Mouse (Mus musculus) monocyte, adult 2 months (primary cell): ENCODE data around the gene Hist2h3c2.
A peak's percentile ranks its signal among the peaks of the same experiment; 100 is the strongest.
"Not testable (repeated sequence)": the region's sequence is repeated elsewhere in the genome, so short reads cannot be mapped to it uniquely, and the experiment has no call there.

Experiments
- DNase-seq, 2 experiments: peaks; one replicate each; pipeline ENCODE4 v3.0.0; 2022; ENCODE audit warnings: low spot score in 2 of 2, low read depth in 1 of 2

The Hist2h3c2 gene

GRCm38 (mm10) chr3:96238954-96239793, at the start of gene Hist2h3c2:
Hist2h3c2 (minus strand) TSS chr3:96239127.
- not testable (repeated sequence) for DNase-seq

DNA sequence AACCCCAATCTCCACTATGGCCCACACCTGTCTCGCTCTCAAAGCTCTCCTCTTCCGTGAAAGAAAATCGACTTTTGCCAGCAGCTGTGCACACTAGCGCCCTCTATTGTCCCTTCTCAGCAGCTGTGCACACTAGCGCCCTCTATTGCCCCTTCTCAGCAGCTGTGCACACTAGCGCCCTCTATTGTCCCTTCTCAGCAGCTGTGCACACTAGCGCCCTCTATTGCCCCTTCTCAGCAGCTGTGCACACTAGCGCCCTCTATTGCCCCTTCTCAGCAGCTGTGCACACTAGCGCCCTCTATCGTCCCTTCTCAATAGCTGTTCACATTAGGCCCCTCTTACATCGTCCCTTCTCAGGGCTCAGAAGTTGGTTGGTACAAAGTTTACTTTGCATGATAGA, 48.4 kb upstream of the Hist2h3c2 start:
- not testable (repeated sequence) for DNase-seq

DNA sequence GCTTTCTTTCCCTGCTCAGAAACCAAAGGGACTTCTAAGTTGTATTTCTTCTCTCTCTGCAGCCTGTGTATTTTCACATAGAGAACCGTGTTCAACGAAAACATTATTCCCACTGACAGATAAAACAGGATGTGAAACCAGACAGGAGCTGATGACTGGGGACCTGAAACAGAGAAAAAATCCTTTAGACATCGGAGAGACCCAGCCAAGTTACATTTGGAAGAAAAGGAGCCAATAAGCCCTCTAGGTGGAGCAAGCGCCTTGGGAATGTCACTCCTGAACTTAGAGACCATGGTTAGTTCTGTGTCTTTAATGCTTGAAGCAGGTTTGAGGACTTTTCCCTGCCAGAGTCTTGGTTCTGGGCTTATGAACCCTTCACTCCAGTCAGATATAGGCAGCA, 45.5 kb upstream of the Hist2h3c2 start:
- no peak for DNase-seq

DNA sequence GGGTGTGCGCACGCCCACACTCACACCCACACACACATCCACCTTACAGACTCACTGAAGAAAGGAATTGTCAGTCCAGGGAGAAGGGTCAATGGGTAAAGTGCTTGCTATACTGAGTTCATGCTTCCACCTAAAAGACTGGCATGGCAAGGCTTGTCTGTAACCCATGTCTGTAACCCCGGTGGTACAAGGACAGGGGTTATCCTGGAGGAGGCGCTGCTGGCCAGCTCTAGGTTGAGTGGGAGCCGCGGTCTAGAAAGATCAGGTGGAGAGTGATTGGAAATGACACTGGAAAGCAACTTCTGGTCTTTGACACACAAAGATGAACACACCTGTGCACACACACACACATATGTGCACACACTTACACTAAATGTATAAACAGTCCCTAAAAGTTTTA, 41.7 kb upstream of the Hist2h3c2 start:
- DNase-seq = no peak

- peak; percentile 73 to 85 for DNase-seq
These were observed 39.1 kb upstream of the Hist2h3c2 start for GRCm38 (mm10) chr3:96277800-96278624.

DNA sequence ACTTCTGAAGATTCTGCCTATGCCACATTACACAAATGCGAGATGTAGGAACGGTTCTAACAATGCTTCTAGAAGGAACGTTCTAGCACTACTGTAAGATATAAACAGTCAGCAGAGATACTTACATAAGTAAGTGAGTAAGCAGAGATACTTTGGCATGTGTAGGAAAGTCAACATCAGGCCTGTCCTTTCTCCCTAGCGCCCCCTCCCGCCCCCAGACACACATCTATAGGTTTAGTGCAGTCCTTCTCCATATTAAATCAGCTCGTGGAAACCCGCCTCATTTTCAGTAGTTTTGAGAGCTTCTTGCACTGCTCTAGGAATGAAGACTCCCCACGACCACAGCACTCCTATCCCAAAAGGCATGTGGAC, 38.5 kb upstream of the Hist2h3c2 start:
- DNase-seq = peak in 1 of 2 experiments; percentile 30

- DNase-seq = no peak
These were observed 34.9 kb upstream of the Hist2h3c2 start for GRCm38 (mm10) chr3:96273591-96274465.

GRCm38 (mm10) chr3:96269511-96270474, 30.9 kb upstream of the Hist2h3c2 start, which contains the start of gene Hist2h2bb:
Hist2h2bb (plus strand) TSS chr3:96269752.
- peak; percentile 77 to 84 for DNase-seq

GRCm38 (mm10) chr3:96268776-96269378, 29.9 kb upstream of the Hist2h3c2 start:
- not testable (repeated sequence) for DNase-seq

GRCm38 (mm10) chr3:96268051-96268775, 29.3 kb upstream of the Hist2h3c2 start, which contains the start of gene Hist2h3b:
Hist2h3b (plus strand) TSS chr3:96268654.
- peak in 1 of 2 experiments; percentile 59 for DNase-seq

DNA sequence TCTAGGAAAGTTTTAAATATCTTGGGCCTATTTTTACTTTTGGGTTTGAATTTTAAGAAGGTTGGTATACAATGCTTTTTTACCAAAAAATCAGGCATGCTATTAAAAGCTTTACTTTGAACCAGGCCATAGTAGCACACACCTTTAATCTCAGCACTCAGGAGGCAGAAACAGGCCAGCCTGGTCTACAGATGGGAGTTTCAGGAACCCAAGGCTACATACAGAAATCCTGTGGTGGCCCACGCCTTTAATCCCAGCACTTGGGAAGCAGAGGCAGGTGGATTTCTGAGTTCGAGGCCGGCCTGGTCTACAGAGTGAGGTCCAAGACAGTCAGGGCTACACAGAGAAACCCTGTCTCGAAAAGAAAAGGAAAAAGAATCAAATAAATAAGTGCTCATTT, 28.6 kb upstream of the Hist2h3c2 start:
- DNase-seq = no peak

DNA sequence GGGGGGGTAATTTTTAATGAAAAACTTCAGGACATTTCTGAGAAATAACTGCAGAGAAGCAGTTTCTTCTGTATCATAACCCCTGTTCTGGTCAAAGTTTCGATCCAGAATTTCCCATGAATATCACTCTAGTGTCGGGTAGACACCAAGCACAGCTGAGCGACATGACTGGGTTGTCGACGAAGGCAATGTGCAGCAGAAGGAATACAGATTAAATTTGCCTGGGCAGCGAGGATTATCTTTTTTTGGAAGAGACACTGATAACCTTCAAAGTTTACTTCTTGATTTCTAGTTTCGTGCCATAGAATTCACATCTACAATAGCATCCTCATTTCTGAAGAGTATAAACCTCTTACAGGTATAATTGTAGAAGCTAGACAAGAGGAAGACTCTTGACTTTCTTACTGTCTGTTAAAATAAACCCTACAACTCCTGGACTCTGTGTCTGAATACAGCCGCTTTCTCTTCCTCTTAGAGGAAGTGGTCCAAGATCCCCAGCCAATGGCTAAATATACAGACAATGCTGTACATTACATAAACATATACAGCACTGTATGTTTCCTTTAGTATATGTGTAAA, 27.3 kb upstream of the Hist2h3c2 start:
- no peak for DNase-seq

DNA sequence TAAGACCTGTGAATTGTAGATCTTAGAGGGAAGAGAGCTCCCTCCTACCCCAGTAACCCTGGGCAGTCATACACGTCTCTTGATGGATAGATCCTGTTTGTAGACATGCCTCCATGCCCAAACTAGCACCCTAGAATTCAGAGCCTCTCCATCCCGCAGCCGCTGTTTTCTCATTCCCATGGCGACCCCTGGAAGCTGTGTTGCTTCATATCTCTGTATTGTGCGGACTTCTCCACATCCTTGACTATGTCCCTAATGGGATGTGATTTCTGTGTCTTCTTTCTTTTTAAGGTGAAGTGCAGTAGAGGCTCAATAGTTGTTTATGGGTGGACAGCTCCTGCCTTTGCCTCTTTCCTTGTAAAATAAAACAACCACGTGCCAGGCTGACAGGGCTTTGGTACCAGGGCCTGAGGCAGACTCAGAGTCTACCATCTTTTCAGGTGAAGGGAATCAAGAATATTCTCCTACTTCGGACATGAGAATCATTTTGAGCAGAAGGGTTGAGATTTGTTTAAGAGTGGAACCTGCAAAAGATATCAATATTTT, 25.6 kb upstream of the Hist2h3c2 start:
- no peak for DNase-seq

DNA sequence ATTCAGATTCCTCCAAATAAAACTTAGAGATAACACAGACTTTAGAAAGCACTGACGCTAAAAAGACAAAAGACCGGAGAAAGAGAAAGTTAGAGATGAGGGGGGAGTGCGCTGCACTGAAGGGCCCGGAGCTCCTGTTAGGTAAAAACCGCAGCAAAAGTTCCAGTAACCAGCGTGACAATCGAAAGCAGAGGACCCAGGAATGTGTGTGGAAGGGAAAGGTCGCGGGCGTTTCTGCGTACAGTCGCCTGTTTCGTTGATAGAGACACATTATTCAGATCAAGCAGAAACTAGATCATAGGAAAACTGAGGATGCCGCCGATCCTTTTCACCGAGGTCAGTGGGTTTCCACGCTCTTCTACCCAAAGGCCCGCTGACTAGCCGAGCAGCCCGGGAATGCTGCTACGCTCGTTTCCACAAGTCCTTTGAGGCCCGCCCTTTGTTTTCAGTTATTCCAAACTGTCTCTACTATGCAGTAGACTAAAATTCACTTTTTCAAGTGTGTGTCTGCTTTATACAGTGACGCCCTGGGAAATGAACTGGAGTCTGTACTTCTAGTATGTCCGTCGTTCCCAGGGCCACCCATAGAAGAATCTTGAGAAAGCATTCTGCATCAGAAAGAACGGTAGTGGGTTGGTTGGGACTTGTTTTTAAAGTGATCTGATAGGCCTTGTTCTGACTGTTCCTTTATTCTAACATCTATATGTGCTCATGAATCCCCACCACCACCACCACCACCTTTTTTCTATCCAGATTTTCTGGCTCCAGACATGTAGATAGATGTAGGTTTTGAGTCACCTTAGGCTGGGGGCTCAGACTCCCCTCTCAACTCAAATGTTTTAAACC, 24.9 kb upstream of the Hist2h3c2 start:
- DNase-seq = peak in 1 of 2 experiments; percentile 22

DNA sequence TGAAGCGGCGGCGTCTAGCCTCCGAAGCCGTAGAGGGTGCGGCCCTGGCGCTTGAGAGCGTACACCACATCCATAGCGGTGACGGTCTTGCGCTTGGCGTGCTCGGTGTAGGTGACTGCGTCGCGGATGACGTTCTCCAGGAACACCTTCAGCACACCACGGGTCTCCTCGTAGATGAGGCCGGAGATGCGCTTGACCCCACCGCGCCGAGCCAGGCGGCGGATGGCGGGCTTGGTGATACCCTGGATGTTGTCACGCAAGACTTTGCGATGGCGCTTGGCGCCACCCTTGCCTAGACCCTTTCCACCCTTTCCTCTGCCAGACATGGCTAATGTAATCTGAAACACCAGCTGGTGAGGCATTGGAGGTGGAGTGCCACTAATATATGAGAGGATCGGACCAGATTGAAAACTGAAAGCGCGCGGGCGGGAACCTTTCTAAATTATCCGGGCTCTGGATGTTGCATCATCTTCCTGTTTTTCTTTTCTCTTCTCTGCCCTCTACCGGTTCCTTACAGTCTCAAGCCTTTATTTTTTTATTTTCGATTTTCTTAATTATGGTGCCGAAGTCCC, 24.1 kb upstream of the Hist2h3c2 start, which contains the start of gene Hist2h4:
Gene Hist2h4 (minus strand): TSS at position 333 of the 572 bp plus-strand sequence.
- peak; percentile 88 to 90 for DNase-seq

DNA sequence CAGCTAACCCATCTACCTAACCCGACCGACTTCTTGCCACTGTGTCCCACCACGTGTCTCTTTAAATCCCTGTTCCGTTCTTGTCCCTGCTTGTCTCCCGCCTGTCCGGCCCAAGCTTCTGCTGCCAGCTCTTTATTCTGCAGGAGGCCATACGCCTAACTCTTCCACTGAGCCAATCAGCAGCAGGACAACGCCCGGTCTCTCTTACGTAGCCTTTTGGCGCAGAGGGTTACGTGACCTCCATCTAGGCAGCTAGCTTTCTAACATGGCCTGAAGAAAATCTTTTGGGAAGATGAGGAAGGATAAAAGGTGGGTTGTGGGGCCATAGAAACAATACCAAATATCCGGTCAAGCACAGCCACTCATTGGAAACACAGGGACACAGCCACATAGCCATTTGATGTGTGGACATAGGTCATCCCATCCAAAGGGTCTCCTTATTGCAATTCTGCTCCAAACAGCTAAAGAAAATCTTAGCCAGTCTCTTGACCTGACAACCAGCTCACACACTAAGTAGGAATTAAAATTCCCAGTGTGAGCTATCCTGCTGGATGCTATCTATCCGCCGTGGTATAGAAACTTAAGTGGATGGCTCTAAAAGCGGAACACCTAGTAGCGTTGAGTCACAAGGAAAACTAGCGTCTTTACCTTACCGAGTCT, 23.4 kb upstream of the Hist2h3c2 start:
- DNase-seq = peak in 1 of 2 experiments; percentile 69
